Mouse (Mus musculus) neural tube, embryonic 13.5 days (tissue): Measurements from ENCODE around the gene Atp8b3. TPM values are rescaled to one million over a fixed set of nuclear protein-coding genes. Genes with fewer than 3 reads are reported as not detected.

Source experiments
- ATAC-seq: fragments of 200-750 bp; cut with Nextera tagmentation; 2 replicates; pipeline ENCODE4 v1.8.0; 2017; ENCODE audit warnings: low read depth, mild to moderate bottlenecking, moderate TSS enrichment, moderate library complexity
- H3K27ac ChIP-seq: fragments of 300-500 bp; sonication (generic); replicated peaks from 2 replicates; pipeline ENCODE4 v1.5.1; 2015; ENCODE audit warnings: moderate library complexity, mild to moderate bottlenecking, inconsistent platforms
- H3K27me3 ChIP-seq: fragments of 300-500 bp; sonication (generic); 2 replicates; pipeline ENCODE4 v1.6.1; 2015; ENCODE audit warnings: mild to moderate bottlenecking, inconsistent platforms
- H3K36me3 ChIP-seq: fragments of 300-500 bp; sonication (generic); 2 replicates; pipeline ENCODE4 v1.6.1; 2015; ENCODE audit warnings: mild to moderate bottlenecking, inconsistent platforms
- H3K4me1 ChIP-seq: fragments of 300-500 bp; sonication (generic); replicated peaks from 2 replicates; pipeline ENCODE4 v1.6.1; 2015; ENCODE audit warnings: inconsistent platforms
- H3K4me2 ChIP-seq: fragments of 300-500 bp; sonication (generic); 2 replicates; pipeline ENCODE4 v1.6.1; 2015; ENCODE audit warnings: inconsistent platforms, mild to moderate bottlenecking, moderate library complexity
- H3K4me3 ChIP-seq: fragments of 300-500 bp; sonication (generic); 2 replicates; pipeline ENCODE4 v1.5.1; 2015; ENCODE audit warnings: mild to moderate bottlenecking, inconsistent platforms
- H3K9ac ChIP-seq: fragments of 300-500 bp; sonication (generic); 2 replicates; pipeline ENCODE4 v1.6.1; 2015; ENCODE audit warnings: moderate library complexity, mild to moderate bottlenecking, inconsistent platforms
- H3K9me3 ChIP-seq: fragments of 300-500 bp; sonication (generic); 2 replicates; pipeline ENCODE4 v1.6.1; 2016; ENCODE audit warnings: inconsistent platforms
- WGBS: fragments of 180-500 bp; shearing (Covaris S2); methylation state at CpG from one replicate; pipeline ENCODE4 v1.1.7; 2015; 5-methylcytosine and 5-hydroxymethylcytosine counted together
- polyA plus RNA-seq: library from polyadenylated mRNA; unstranded; fragments of >200 nt; fragmentation: Nextera tagmentation; extraction: Ambion mirVana; gene quantifications from 2 replicates; pipeline ENCODE4 v1.2.1, GENCODE M21; 2015

Gene Atp8b3
- polyA plus RNA-seq, 1 experiment from 2014 or later: 1.4 TPM

DNA sequence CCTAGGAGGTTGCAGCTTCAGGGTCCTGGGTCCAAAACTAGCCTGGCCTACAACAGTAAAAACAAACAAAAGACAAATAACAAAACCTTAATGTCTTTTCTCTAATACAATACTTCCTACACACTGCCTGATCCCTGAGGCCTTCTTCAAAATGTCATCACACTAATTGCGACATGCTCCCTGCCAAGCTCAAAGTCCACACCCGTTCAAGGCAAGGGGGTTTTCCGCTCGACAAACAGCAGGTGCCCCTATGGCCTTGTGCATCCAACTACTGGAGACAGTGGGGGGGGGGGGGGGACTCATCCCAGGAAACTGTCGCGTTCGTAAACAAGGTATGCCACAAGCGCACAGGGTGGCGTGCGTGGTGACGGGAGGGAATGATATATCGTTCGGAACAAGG lies 21.7 kb upstream of the Atp8b3 start:
- H3K4me1 ChIP-seq: peaks cover 55% of the 10 kb centered on the region
- H3K27ac ChIP-seq: no peak overlapping the region
- H3K9me3 ChIP-seq: no peaks in the 10 kb centered on the region
- peak overlapping the region; percentile 95 for H3K4me3 ChIP-seq
- 0 out of 2 replicates have a peak, but pooled peaks have one; percentile 0 for ATAC-seq
- WGBS: 0% methylated on average over 13 of the region's 13 CpGs
- peak overlapping the region; percentile 88 for H3K4me2 ChIP-seq
- no peaks in the 10 kb centered on the region; the same call in 1 of the 2 replicates for H3K36me3 ChIP-seq
- H3K9ac ChIP-seq: peak overlapping the region; percentile 92
- no peaks in the 10 kb centered on the region for H3K27me3 ChIP-seq

DNA sequence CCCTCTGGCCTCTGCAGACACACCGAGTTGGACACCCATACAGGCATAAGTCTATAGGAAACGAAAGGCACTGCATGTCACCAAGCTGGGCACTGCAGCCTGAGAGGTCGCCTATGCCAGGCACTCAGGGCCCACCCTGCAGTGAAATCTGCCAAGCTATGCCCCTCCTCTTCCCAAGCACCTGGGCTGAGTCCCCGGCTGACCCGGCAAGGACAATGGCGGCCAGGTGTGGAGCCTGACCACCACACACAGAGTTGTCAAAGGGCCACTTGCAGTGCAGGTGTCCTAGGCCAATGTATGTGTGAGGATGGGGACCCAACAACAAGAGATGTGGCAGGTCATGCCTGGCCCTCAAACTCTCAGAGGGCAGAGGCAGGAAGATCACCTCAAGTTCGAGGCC lies 20.5 kb upstream of the Atp8b3 start:
- no peak overlapping the region for H3K4me3 ChIP-seq
- peaks cover 54% of the 10 kb centered on the region for H3K4me1 ChIP-seq
- no peaks in the 10 kb centered on the region for H3K27me3 ChIP-seq
- WGBS: 92% methylated on average over 7 of the region's 7 CpGs
- no peaks in the 10 kb centered on the region for H3K36me3 ChIP-seq
- no peaks in the 10 kb centered on the region for H3K9me3 ChIP-seq
- H3K27ac ChIP-seq: no peak overlapping the region
- H3K4me2 ChIP-seq: peak overlapping the region; percentile 88
- H3K9ac ChIP-seq: no peak overlapping the region; the same call in 1 of the 2 replicates
- no peak for ATAC-seq

DNA sequence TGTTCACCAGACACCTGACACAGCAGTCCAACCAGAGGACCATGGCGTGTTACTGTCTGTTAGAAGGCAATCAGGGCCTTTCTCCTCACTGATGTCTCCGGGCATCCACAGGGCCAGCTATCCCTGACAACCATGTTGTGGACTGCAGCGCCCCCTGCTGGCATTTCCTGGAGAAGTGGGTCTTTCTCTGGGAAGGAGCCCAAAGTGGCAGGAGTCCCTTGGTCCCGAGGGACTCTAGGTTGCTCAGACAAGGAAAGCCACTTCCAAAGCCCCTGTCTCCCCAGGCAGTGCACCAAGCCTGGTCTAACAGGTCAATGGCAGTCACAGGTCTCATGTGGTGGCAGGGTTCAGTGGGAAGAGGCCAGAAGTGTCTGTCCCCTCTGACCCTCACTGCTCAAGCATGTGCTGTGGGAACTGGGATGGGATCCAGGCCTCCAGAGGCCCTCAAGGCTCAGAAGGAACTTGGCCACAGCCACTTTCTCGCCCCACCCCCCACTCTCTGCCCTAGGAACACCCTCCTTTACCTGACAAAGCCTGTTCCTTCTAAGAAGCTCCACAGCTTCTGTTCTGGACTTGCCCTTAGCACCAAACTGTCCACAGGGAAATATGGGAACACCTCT lies 18.5 kb upstream of the Atp8b3 start:
- 31% methylated on average over 5 of the region's 5 CpGs for WGBS
- peaks cover 47% of the 10 kb centered on the region for H3K4me1 ChIP-seq
- no peaks in the 10 kb centered on the region for H3K27me3 ChIP-seq
- no peak overlapping the region for H3K27ac ChIP-seq
- H3K9ac ChIP-seq: peak overlapping the region; percentile 49; the same call in 1 of the 2 replicates
- no peak overlapping the region for H3K4me3 ChIP-seq
- H3K9me3 ChIP-seq: no peaks in the 10 kb centered on the region
- H3K4me2 ChIP-seq: no peak overlapping the region
- H3K36me3 ChIP-seq: no peaks in the 10 kb centered on the region
- ATAC-seq: no peak

DNA sequence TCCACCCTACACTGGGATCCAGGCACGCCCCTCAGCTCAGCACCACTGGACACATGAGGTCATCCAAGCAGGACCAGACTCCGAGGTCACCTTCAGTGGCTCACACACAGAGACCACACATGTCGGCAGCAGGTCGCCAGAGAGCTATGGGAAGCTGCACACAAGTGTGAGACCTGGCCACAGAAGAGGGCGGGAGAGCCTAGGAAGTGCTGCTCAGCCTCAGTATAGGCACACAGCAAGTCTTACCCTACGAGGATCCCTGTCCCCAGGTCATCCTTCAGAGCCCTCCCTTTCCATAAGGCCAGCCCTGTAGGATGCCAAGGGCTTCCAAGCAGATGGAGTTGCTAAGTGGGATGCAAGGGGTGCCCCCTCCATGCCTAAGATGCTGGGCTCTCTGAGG lies 15.1 kb upstream of the Atp8b3 start:
- Histone ChIP-seq H3K36me3 (peaks cover 18% of the 10 kb centered on the region), H3K27me3 (no peaks in the 10 kb centered on the region), H3K9me3 (no peaks in the 10 kb centered on the region), H3K4me2 (no peak overlapping the region), H3K9ac (no peak overlapping the region), H3K4me1 (peaks cover 23% of the 10 kb centered on the region), H3K4me3 (no peak overlapping the region), H3K27ac (no peak overlapping the region)
- ATAC-seq: no peak
- 90% methylated on average over 6 of the region's 6 CpGs for WGBS

DNA sequence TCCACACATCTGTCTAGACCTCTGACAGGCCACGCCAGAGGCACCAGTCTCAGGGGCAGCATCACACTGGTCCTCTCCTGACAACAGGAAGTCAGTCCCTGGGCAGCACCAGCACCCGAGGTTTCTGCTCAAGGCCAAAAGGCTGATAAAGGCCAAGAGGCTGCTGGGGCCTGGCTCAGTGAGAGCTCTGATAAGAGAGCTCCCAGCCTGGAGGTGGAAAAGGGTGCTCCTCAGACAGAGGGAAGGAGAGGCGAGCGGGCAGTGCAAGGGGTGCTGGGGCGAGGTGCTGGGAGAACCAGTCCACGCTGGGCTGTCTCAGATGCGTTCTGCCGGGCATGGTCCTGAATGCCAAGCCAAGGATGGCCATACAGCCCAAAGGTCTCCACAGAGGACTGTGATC lies 14.7 kb upstream of the Atp8b3 start:
- ATAC-seq: no peak
- H3K27ac ChIP-seq: no peak overlapping the region
- H3K9me3 ChIP-seq: no peaks in the 10 kb centered on the region
- no peak overlapping the region for H3K9ac ChIP-seq
- H3K36me3 ChIP-seq: peaks cover 21% of the 10 kb centered on the region
- H3K4me1 ChIP-seq: peaks cover 22% of the 10 kb centered on the region
- no peak overlapping the region for H3K4me3 ChIP-seq
- H3K4me2 ChIP-seq: no peak overlapping the region
- 92% methylated on average over 8 of the region's 8 CpGs for WGBS
- no peaks in the 10 kb centered on the region for H3K27me3 ChIP-seq

DNA sequence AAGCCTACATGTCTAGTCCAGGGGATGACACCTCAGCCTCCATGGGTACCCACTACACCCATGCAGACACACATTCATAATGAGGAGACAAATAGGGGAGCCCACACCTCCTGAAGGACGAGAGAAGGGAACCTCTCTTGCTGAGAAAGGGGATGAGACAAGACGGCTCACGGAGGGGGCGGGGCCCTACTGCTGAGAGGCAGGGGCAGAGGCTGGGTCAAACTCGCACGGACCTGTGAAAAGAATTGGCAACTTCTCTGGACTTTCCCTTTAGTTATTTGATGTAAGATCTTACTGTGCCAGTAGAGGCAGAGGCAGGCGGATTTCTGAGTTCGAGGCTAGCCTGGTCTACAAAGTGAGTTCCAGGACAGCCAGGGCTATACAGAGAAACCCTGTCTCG lies 13.4 kb upstream of the Atp8b3 start:
- ATAC-seq: no peak
- Histone ChIP-seq H3K27ac (no peak overlapping the region), H3K4me1 (peaks cover 12% of the 10 kb centered on the region), H3K9ac (no peak overlapping the region), H3K4me3 (no peak overlapping the region), H3K9me3 (no peaks in the 10 kb centered on the region), H3K36me3 (peaks cover 33% of the 10 kb centered on the region), H3K4me2 (no peak overlapping the region), H3K27me3 (no peaks in the 10 kb centered on the region)
- WGBS: 62% methylated on average over 9 of the region's 9 CpGs

DNA sequence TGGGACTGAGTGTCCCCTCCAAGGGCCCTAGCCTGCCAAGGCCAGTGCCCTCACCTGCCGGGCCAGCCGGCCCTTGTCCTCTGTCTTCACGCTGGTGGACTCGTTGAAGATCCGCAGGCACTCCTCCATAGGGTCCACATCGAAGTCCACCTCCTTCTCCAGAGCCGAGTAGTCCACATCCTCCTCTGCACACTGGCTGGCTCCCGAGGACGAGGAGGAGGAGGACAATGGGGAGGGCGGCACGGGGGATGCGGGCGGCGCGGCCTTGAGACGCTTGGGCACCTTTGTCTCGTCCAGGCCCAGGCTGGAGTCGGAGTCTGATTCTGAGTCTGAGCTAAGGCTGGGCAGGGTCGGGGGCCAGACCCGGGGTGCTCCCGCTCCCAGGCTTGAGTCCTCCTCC lies 10.4 kb upstream of the Atp8b3 start:
- Histone ChIP-seq H3K9ac (no peak overlapping the region), H3K4me1 (0 out of 2 replicates have a peak, but pooled peaks cover 5% of the 10 kb centered on the region), H3K27ac (no peak overlapping the region), H3K27me3 (no peaks in the 10 kb centered on the region), H3K36me3 (peaks cover 64% of the 10 kb centered on the region), H3K4me2 (no peak overlapping the region), H3K4me3 (no peak overlapping the region), H3K9me3 (no peaks in the 10 kb centered on the region)
- no peak for ATAC-seq
- WGBS: 91% methylated on average over 21 of the region's 21 CpGs

DNA sequence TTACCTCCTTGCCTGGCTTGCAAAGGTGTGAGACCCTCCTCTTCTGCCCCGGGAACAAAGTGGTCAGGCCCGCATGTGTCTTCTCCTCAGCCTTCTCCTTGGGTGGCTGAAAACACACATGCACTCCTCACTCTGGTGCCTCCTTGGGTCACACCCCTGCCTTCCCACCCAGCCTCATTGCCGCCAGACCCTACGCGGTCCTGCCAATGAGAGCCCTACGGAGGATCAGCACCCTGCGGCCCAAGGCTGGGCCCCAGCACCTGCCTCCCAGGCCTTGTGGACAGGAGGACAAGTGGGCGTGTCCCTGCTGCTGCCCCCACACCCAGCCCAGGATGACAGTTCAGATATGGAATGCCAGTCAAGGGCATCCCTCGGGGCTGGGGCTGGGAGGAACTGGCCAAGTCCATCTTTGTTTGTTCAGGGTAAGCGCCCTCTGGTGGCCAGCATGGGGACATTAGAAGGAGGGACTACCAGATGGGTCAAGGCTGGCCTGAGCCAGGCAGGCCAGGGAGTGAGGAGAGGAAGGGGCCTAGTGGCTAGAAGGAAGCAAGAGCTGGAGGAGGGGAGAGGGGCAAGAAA lies 9.6 kb upstream of the Atp8b3 start:
- peak; percentile 57; the same call in 1 of the 2 replicates for ATAC-seq
- Histone ChIP-seq H3K9ac (no peak overlapping the region), H3K9me3 (no peaks in the 10 kb centered on the region), H3K27me3 (no peaks in the 10 kb centered on the region), H3K27ac (no peak overlapping the region), H3K4me3 (no peak overlapping the region), H3K4me2 (no peak overlapping the region), H3K4me1 (0 out of 2 replicates have a peak, but pooled peaks cover 5% of the 10 kb centered on the region), H3K36me3 (peaks cover 72% of the 10 kb centered on the region)
- 78% methylated on average over 10 of the region's 10 CpGs for WGBS

DNA sequence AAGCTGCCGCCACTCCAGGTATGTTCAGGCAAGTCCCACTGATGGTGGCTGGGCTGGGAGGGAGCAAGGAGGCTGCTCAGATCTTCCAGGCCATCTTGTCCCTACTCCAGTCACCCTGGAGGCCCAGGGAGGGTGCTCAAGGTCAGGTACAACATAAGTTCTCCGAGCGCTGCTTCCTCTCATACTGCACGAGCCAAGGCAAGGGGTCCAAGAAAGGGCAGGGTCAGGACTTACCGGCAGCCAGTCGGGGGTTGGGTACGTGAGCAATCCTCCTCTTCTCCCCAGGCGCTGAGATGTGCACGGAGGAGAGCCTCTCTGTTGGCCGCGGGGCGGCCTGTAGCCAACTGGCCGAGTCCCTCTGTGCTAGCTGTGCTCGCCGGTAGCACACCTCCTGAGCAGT lies 8.6 kb upstream of the Atp8b3 start:
- Histone ChIP-seq H3K9me3 (no peaks in the 10 kb centered on the region), H3K4me3 (no peak overlapping the region), H3K27me3 (no peaks in the 10 kb centered on the region), H3K27ac (no peak overlapping the region), H3K36me3 (peaks cover 81% of the 10 kb centered on the region), H3K4me1 (0 out of 2 replicates have a peak, but pooled peaks cover 5% of the 10 kb centered on the region), H3K4me2 (no peak overlapping the region), H3K9ac (no peak overlapping the region)
- WGBS: 95% methylated on average over 15 of the region's 15 CpGs
- no peak for ATAC-seq

DNA sequence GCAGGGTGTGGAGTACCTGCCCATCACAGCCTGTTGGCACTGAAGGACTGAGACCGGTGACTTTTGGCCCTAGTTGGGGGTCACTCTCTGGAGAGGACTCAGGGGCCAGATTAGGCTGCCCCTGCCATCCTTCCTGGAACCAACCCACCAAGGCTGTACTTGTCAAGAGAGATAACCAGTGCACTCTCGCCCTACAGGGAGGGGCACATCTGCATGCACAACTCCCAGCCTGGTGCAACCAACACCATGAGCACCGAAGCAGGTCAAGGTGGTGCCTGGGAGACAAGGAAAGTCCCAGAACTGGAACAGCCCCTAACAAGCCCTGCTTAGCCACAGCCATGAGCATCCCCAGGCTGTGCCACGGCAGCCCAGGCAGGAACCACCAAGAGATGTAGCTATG lies 8.0 kb upstream of the Atp8b3 start:
- Histone ChIP-seq H3K27me3 (no peaks in the 10 kb centered on the region), H3K27ac (no peak overlapping the region), H3K36me3 (peaks cover 87% of the 10 kb centered on the region), H3K4me1 (0 out of 2 replicates have a peak, but pooled peaks cover 5% of the 10 kb centered on the region), H3K9me3 (no peaks in the 10 kb centered on the region), H3K4me2 (no peak overlapping the region), H3K9ac (no peak overlapping the region), H3K4me3 (no peak overlapping the region)
- 91% methylated on average over 4 of the region's 4 CpGs for WGBS
- no peak for ATAC-seq

DNA sequence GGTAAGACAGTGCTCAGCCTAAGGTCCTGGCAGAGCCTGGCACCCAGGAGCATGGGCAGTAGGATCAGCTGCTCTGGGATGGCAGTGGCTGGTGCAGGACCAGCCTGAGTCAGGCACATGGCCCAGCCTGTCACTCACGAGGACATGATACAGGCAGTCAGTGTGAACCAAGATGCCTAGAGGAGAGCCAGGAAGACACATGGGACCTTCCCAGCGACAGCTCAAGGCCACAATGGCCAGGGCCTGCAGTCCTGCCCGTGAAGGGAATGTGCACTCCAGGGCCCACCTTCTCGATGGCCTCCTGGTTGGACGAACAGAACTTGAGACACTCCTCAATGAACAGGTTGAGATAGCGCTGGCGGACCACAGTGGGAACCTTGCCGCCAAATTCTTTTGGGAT lies 6.7 kb upstream of the Atp8b3 start:
- H3K27ac ChIP-seq: no peak overlapping the region
- no peak overlapping the region for H3K4me3 ChIP-seq
- peaks cover 98% of the 10 kb centered on the region for H3K36me3 ChIP-seq
- H3K4me1 ChIP-seq: 0 out of 2 replicates have a peak, but pooled peaks cover 5% of the 10 kb centered on the region
- no peaks in the 10 kb centered on the region for H3K27me3 ChIP-seq
- 91% methylated on average over 8 of the region's 8 CpGs for WGBS
- no peak overlapping the region for H3K9ac ChIP-seq
- no peak overlapping the region for H3K4me2 ChIP-seq
- H3K9me3 ChIP-seq: no peaks in the 10 kb centered on the region
- ATAC-seq: no peak

DNA sequence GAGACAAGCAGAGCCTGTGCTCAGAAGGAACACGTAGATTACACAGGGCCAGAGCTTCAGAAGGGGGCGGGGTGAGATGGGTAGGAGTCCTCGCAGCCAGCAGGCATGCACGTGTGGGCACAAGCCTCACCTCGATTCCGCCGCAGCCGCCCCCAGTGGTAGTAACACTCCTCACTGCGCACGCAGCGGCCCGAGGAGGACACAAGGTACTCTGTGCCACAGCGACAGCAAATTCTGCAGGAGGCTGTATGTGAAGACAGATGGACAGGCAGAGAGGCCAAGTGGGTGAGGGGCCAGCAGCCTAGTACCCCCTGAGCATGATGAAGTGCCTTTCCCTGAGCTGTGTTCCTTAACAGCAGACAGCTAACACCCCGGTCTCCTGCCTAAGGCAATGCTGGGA lies 4.9 kb upstream of the Atp8b3 start:
- Histone ChIP-seq H3K4me1 (0 out of 2 replicates have a peak, but pooled peaks cover 5% of the 10 kb centered on the region), H3K9ac (no peak overlapping the region), H3K36me3 (peaks cover 85% of the 10 kb centered on the region), H3K27me3 (peaks cover 3% of the 10 kb centered on the region), H3K9me3 (no peaks in the 10 kb centered on the region), H3K4me2 (no peak overlapping the region), H3K4me3 (no peak overlapping the region), H3K27ac (no peak overlapping the region)
- ATAC-seq: no peak
- 94% methylated on average over 14 of the region's 14 CpGs for WGBS

DNA sequence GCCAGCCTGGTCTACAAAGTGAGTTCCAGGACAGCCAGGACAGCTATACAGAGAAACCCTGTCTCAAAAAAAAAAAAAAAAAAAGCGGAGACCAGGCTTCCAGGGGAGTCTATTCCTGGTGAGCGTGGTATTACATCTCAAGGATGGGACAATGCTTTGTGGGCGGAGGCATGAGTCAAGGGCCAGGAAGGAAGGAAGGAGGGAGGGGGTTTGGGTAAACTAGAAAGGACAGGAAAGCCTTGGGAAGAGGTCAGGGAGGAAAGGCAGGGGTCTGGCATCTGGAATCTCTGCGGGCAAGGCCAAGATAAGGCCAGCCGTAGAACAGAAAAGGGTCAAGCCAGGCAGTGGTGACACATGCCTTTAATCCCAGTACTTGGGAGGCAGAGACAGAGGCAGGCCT lies 569 bp upstream of the Atp8b3 start:
- no peak overlapping the region for H3K4me3 ChIP-seq
- peaks cover 39% of the 10 kb centered on the region for H3K27me3 ChIP-seq
- no peaks in the 10 kb centered on the region for H3K9me3 ChIP-seq
- WGBS: 48% methylated on average over 4 of the region's 5 CpGs
- no peak overlapping the region for H3K27ac ChIP-seq
- no peaks in the 10 kb centered on the region for H3K4me1 ChIP-seq
- ATAC-seq: no peak
- H3K36me3 ChIP-seq: peaks cover 42% of the 10 kb centered on the region
- H3K4me2 ChIP-seq: no peak overlapping the region
- no peak overlapping the region for H3K9ac ChIP-seq
